Mouse (Mus musculus): ENCODE results near the gene Dao.

DNA sequence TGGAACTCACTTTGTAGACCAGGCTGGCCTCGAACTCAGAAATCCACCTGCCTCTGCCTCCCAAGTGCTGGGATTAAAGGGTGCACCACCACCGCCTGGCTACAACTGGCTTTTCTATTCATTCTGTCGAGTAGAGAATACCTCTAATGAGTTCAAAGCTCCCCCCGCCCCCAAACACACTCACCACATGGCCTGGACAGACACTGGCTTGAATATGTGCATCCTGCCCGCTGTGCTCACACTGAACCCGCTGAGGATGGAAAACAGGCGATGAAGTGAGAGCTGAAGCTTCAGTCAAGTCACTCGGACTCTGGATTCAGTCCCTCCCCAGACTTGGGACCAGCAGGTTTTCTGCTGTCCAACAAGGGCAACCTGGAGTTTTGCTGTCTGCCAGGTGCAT lies 43.1 kb upstream of the Dao start:
- TF ChIP-seq POLR2A (IDR thresholded peaks at IDR 0.05; ENCODE audit: borderline replicate concordance, low read depth, low read length) (no peak), CTCF (IDR thresholded peaks at IDR 0.05; ENCODE audit: low read depth, low read length) (no peak)

All from bone marrow macrophage, adult 2 months (primary cell).